Mouse (Mus musculus) lung, postnatal 0 days (tissue): ENCODE measurements around the gene 4930519P11Rik.

Experiments
- CTCF ChIP-seq: IDR thresholded peaks from 2 replicates; pipeline ENCODE4 v1.5.1; 2016; ENCODE audit warnings: antibody characterized with exemption, mild to moderate bottlenecking
- EP300 ChIP-seq: IDR thresholded peaks from 2 replicates; pipeline ENCODE4 v1.6.1; 2016; ENCODE audit warnings: antibody characterized with exemption, mild to moderate bottlenecking, control low read depth

DNA sequence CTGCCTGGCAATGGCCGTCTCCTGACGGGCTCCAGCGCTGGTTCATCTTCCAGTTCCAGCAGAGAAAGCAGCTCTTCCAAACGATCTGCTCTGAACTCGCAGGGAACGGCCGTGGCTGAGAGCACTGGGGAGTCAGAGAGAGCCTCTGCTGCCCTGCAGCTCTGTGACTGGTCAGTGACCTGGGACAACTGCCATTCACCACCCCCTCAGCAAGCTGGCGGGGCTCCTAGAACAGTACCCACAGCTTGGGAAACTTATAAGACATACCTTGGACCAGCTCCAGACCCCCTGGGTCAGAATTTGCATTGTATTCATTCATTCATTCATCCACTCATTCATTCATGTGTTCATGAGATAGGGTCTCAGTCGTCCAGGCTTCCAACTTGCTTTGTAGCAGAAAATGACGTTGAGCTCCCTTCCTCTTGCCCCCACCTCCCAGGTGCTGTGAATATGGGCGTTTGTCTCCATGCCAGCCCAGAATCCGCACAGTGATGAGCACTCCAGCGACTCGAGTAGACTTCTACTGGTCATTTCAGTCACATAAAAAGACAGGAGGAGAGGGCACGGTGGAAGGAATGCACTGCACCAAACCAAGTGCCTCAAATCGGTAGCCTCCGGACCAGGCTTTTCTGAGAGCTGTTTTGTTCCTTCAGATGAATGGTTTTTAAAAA is 28.2 kb downstream of the 4930519P11Rik start:
- TF ChIP-seq CTCF, result no peak
- no peak for TF ChIP-seq EP300
